Mouse (Mus musculus): ENCODE data around the gene Asb6. TPM values are rescaled to one million over a fixed set of nuclear protein-coding genes. Genes with fewer than 3 reads are reported as not detected.

Asb6 gene
- polyA plus RNA-seq, 1 experiment from 2014 or later, result 41.3 TPM

DNA sequence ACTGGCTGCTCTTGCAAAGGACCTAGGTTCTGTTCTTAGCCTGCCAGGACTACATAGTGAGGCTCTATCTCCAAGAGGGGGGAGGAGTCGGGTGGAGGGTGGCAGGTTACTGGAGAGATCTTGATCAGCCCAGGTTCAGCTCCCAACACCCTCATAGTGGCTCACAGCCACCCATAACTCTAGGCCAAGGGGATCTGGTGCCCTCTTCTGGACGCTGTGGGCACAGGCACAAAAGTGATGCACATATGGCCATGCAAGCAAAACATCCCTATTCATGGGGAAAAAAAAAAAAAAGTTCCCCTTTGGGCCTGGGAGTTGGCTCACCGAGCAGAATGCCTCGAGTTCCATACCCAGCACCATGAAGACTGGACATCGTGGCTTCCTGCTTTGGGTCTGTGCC is 818 bp downstream of the Asb6 start:
- H3K27ac ChIP-seq, result no peak overlapping the region
- no peak overlapping the region for H3K4me2 ChIP-seq (replicated peaks)
- no peaks in the 10 kb centered on the region for H3K27me3 ChIP-seq (replicated peaks)
- ATAC-seq (ENCODE audit: low FRiP score, low read depth), result no peak
- peaks cover 12% of the 10 kb centered on the region for H3K4me1 ChIP-seq
- H3K9ac ChIP-seq, result no peak overlapping the region
- 37% methylated on average over 5 of the region's 5 CpGs for WGBS
- peaks cover 21% of the 10 kb centered on the region for H3K36me3 ChIP-seq
- no peaks in the 10 kb centered on the region for H3K9me3 ChIP-seq
- H3K4me3 ChIP-seq, result no peak overlapping the region

DNA sequence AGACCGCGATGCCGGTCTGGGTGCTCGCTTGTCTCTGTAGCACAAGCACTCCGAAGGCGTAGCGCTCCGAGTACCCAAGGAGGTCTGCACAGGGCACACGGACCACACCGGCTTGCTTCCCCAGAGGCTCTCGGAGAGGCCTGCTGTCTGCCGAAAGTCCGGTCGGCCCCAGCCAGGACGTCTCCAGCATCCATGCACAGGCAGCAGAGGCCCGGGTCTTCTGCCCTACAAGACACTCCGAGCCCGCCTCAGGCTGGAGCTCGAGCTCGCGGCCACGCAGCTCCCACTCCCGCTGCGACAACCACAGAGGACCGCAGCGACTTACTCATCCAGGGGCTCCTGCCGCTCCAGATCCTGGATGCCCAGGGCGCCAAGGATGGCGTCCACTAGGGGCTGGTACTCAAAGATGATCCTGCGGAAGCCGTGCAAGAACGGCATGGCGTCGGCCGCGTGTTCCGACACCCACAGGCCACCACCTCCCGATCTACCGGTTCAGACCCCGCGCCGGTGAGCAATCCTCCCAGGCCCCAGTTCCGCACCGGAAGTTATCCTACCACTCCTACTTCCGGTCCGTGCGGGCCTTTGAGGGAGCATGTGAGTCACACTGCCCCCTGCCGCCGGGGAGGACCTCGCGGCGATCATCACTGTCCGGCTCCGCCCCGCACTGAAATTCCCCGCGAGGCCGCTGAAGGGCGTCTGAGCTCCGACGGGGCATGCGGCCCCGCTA is 2.2 kb downstream of the Asb6 start:
- H3K4me3 ChIP-seq, result peak overlapping the region; percentile 95
- peaks cover 35% of the 10 kb centered on the region for H3K36me3 ChIP-seq
- H3K27me3 ChIP-seq (replicated peaks), result no peaks in the 10 kb centered on the region
- peaks cover 22% of the 10 kb centered on the region for H3K4me1 ChIP-seq
- H3K4me2 ChIP-seq (replicated peaks), result peak overlapping the region; percentile 96
- no peak overlapping the region for H3K27ac ChIP-seq
- H3K9ac ChIP-seq, result peak overlapping the region; percentile 88
- ATAC-seq (ENCODE audit: low FRiP score, low read depth), result peak; percentile 86
- under 1% methylated on average over 63 of the region's 63 CpGs for WGBS
- H3K9me3 ChIP-seq, result no peaks in the 10 kb centered on the region

DNA sequence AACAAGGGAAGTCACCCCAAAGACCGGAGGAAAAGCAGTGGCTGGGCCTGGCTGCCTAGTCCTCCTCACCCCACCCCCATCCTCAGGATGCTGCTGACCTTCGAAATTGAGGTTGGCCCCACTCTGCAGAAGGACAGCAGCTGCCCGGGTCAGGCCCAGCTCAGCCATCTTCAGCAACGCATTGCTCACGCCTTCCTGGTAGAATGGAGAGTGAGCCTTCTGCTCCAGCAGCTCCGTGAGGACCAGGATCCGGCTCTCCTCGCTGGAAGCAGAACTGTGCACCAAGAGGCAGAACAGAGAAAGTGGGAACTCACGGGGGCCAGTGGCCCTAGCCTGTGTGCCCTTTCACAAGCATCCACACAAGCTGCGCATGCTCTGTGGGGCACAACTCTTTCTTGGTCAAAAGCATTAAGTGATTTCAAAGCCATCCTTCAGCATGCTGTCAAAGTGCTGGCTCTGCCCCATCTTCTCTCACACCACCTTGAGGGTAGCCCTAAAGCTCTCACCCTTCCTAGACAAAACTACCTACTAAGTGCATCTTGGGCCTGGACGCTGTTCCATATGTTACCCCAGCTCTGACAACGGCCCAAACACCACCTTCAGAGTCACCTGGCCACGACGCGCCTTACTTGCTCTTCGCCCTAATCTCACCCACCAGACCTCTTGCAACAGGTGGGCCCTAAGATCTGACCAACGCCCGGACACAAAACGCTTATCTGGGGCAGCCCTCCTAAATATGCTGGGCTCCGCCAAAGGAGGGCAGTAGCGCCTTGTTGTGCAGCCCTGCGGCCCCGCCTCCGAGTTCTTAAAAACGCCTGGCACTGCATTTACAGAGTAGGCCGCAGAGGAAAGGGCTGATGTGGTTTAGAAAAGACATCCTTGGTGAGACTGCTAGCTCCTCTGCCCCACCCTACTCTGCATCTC is 3.0 kb downstream of the Asb6 start:
- peak overlapping the region; percentile 96 for H3K4me2 ChIP-seq (replicated peaks)
- WGBS, result 33% methylated on average over 26 of the region's 26 CpGs
- no peaks in the 10 kb centered on the region for H3K9me3 ChIP-seq
- peaks cover 30% of the 10 kb centered on the region for H3K4me1 ChIP-seq
- peak overlapping the region; percentile 95 for H3K4me3 ChIP-seq
- H3K36me3 ChIP-seq, result peaks cover 43% of the 10 kb centered on the region
- H3K9ac ChIP-seq, result peak overlapping the region; percentile 88
- H3K27me3 ChIP-seq (replicated peaks), result no peaks in the 10 kb centered on the region
- ATAC-seq (ENCODE audit: low FRiP score, low read depth), result no peak
- H3K27ac ChIP-seq, result no peak overlapping the region

DNA sequence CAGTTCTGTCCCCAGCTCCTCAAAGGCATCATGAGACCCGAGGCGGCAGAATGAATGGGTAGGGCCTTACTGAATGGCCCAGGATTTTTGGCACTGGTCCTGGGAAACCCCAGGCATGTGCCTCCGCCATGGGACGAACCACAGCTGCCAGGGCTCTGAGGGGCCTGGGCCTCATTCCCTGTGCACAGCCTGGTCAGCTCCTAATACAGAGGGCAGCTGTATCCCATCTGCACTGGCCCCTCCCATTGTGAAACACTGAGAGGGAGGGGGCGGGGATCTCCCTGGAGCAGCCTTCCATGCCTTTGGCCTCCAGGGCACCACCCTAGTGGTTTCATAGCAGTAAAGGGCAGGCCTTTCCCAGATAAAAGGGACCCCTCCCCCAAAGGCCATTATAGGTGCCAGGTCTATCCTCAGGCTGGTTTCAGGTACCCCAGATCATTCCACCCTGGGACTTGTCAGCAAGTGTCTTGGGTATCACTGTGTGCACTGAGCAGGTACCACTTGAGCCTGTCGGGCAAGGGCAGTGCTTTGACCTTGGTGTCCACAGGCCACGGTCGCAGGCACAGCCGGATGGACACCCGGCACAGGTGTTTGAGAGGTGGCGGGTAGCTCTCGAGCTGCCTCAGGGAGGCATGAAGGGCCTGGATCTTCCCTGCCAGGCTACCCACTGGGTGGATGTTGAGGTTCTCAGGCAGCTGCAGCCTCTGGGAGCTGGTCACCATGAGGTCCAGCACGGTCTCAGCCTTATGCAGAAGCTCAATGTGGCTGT is 6.6 kb downstream of the Asb6 start:
- Histone ChIP-seq H3K27me3 (replicated peaks) (no peaks in the 10 kb centered on the region), H3K9ac (no peak overlapping the region), H3K4me2 (replicated peaks) (no peak overlapping the region), H3K36me3 (peaks cover 78% of the 10 kb centered on the region), H3K4me3 (no peak overlapping the region), H3K27ac (no peak overlapping the region), H3K9me3 (no peaks in the 10 kb centered on the region), H3K4me1 (peaks cover 30% of the 10 kb centered on the region)
- WGBS, result 78% methylated on average over 13 of the region's 13 CpGs
- ATAC-seq (ENCODE audit: low FRiP score, low read depth), result peak; percentile 39

DNA sequence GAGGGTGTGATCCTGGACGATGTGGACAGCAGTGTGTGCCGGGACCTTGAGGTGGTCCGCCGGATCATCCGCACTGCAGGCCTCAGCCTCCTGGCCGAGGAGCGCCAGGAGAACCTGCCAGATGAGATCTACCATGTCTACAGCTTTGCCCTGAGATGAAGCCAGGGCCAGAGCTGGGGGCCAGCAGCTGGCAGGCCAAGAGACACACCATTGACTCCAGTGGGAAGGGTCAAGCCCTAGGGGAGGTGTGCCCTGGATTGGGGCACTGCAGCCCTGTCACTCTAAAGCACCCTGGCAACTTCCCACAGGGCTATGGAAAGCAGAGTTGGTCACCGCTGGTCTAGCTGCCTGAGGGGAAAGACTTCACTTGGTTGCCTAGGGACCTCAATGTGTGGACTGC is 7.7 kb downstream of the Asb6 start:
- Histone ChIP-seq H3K4me1 (peaks cover 28% of the 10 kb centered on the region), H3K27me3 (replicated peaks) (no peaks in the 10 kb centered on the region), H3K36me3 (peaks cover 87% of the 10 kb centered on the region), H3K4me2 (replicated peaks) (no peak overlapping the region), H3K9ac (no peak overlapping the region), H3K9me3 (no peaks in the 10 kb centered on the region), H3K27ac (no peak overlapping the region), H3K4me3 (no peak overlapping the region)
- ATAC-seq (ENCODE audit: low FRiP score, low read depth), result no peak
- 94% methylated on average over 8 of the region's 8 CpGs for WGBS

DNA sequence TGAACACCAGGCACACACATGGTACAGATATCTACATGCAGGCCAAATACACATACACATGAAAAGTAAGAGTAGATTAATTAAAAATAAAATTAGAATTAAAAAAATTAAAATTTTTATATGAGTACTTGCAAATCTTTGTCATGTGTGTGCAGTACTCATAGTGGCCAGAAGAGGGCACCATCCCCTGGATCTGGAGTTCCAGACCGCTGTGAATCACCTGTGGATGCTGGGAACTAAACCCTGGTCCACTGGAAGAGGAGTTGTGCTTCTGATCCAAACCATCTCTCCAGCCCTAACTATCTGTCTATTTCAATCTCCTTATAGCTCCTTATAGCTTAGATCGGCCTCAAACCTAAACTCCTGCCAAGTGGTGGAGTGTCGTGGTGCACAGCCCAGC is 9.1 kb downstream of the Asb6 start:
- 99% methylated on average over 3 of the region's 3 CpGs for WGBS
- H3K9me3 ChIP-seq, result no peaks in the 10 kb centered on the region
- no peak overlapping the region for H3K4me2 ChIP-seq (replicated peaks)
- no peak for ATAC-seq (ENCODE audit: low FRiP score, low read depth)
- peaks cover 18% of the 10 kb centered on the region for H3K4me1 ChIP-seq
- H3K27ac ChIP-seq, result no peak overlapping the region
- no peak overlapping the region for H3K4me3 ChIP-seq
- peaks cover 90% of the 10 kb centered on the region for H3K36me3 ChIP-seq
- no peaks in the 10 kb centered on the region for H3K27me3 ChIP-seq (replicated peaks)
- H3K9ac ChIP-seq, result no peak overlapping the region

DNA sequence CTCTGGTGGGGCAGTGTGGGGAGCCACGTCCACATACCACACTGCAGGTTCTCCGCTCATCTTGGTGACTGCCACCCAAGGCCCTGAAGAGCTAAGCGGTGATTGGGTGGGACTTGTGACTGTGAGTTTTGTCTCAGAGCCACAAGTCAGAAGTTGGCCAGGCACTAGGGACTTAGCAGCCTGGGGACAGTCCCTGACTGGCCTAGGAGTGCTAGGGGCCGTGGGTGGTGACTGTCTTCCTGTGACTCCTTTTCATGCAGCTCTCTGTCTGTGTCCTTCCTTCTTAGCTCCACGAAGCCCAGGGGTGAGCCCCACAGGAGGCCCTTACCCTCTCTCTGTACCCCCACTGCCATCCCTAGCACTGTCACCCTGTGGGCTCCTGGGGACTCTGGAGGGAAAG is 10.3 kb downstream of the Asb6 start:
- Histone ChIP-seq H3K4me2 (replicated peaks) (no peak overlapping the region), H3K4me3 (no peak overlapping the region), H3K9ac (no peak overlapping the region), H3K27ac (no peak overlapping the region), H3K9me3 (no peaks in the 10 kb centered on the region), H3K4me1 (peaks cover 18% of the 10 kb centered on the region), H3K27me3 (replicated peaks) (no peaks in the 10 kb centered on the region), H3K36me3 (peaks cover 92% of the 10 kb centered on the region)
- no peak for ATAC-seq (ENCODE audit: low FRiP score, low read depth)
- WGBS, result 96% methylated on average over 5 of the region's 5 CpGs

DNA sequence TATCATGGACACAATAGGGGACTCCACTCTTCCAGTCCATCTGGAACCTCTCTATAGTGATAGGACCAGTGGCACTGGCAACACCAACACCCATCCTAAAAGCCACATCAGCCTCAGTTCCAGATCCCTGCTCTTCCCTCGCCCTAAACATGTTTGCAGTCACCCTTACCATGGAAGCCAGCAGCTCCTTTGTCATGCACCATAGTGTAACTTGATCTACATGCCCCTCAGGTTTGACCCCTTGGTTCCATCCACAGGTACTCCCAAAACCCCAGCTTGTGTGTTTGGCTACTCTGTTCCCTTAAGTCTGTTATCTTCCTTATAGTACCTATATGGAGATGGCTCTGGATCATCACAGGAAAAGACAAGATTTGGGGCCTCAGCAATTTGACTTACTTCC is 13.8 kb downstream of the Asb6 start:
- H3K9me3 ChIP-seq, result no peaks in the 10 kb centered on the region
- WGBS, result 100% methylated on average over 1 of the region's 1 CpGs
- no peak for ATAC-seq (ENCODE audit: low FRiP score, low read depth)
- no peak overlapping the region for H3K4me3 ChIP-seq
- peaks cover 86% of the 10 kb centered on the region for H3K36me3 ChIP-seq
- no peak overlapping the region for H3K27ac ChIP-seq
- no peak overlapping the region for H3K9ac ChIP-seq
- no peak overlapping the region for H3K4me2 ChIP-seq (replicated peaks)
- H3K4me1 ChIP-seq, result no peaks in the 10 kb centered on the region
- no peaks in the 10 kb centered on the region for H3K27me3 ChIP-seq (replicated peaks)

DNA sequence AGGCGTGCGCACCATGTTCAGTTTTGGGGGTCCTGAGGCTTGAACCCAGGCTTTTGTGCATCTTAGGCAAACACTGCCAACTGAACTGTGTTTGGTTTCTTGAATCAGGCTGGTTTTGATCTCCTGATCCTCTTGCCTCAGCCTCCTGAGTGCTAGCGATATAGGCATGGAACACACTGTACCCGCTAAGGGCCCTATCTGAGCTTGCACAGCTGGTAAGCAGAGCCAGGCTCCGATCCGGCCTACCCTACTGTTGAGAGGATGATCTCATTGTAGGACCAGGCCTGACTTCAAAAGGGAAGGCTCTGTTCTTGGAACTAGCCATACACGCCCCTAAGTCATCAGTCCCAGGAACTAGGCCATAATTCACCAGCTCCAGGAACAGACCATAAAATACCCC is 19.6 kb downstream of the Asb6 start:
- H3K4me2 ChIP-seq (replicated peaks), result peak overlapping the region; percentile 36
- H3K9me3 ChIP-seq, result no peaks in the 10 kb centered on the region
- no peaks in the 10 kb centered on the region for H3K27me3 ChIP-seq (replicated peaks)
- WGBS, result 74% methylated on average over 7 of the region's 7 CpGs
- H3K4me1 ChIP-seq, result peaks cover 26% of the 10 kb centered on the region
- no peak overlapping the region for H3K27ac ChIP-seq
- no peak for ATAC-seq (ENCODE audit: low FRiP score, low read depth)
- H3K4me3 ChIP-seq, result no peak overlapping the region
- peaks cover 36% of the 10 kb centered on the region for H3K36me3 ChIP-seq
- H3K9ac ChIP-seq, result no peak overlapping the region

DNA sequence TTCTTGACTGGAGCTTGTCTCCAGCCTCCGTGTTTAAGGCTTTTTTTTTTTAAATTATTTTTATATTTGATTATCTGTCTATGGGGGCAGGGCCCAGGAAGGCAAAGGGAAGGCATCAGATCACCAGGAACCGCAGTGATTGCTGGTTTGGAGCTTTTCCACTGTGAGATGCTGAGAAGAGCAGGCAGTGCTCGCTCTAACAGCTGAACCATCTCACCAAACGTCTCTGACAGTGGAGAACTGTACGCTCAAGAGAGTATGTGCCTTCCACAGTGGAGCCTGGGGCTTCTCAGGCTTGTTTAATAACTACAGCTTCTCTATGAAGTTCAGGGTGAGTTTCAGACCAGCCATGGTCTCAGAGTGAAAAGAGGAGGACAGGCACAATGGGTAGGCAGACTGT is 20.6 kb downstream of the Asb6 start:
- 86% methylated on average over 5 of the region's 5 CpGs for WGBS
- no peak overlapping the region for H3K9ac ChIP-seq

DNA sequence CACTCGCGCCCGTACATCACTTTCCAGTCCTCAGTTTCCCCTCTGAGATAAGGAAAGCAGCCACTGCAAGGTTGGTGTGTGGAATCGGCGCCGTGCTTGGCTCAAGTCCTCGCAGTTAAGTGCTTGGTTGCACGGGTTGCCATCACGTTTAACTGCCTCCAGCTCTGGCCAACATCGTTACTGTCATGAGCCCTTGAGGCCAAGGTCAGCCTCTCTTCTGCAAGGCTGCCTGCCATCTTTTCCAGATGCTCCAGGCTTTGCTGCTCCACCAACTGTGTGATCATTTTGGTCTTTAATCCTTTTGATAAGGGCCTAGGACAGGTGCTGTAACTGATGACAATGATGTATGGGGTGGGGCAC is 21.9 kb downstream of the Asb6 start:
- Histone ChIP-seq H3K4me1 (peaks cover 26% of the 10 kb centered on the region), H3K9me3 (no peaks in the 10 kb centered on the region), H3K4me3 (peak overlapping the region; percentile 80), H3K4me2 (replicated peaks) (peak overlapping the region; percentile 86), H3K27me3 (replicated peaks) (no peaks in the 10 kb centered on the region; the same call in 1 of the 2 replicates), H3K9ac (peak overlapping the region; percentile 92), H3K36me3 (peaks cover 13% of the 10 kb centered on the region), H3K27ac (no peak overlapping the region)
- ATAC-seq (ENCODE audit: low FRiP score, low read depth), result no peak
- WGBS, result 7% methylated on average over 10 of the region's 10 CpGs

More for the DNA sequence above, 20.6 kb downstream of the Asb6 start:
- peak overlapping the region; percentile 86 for H3K4me2 ChIP-seq (replicated peaks)
- ATAC-seq (ENCODE audit: low FRiP score, low read depth), result no peak
- no peaks in the 10 kb centered on the region for H3K27me3 ChIP-seq (replicated peaks)
- H3K4me3 ChIP-seq, result no peak overlapping the region
- H3K36me3 ChIP-seq, result peaks cover 25% of the 10 kb centered on the region
- no peak overlapping the region for H3K27ac ChIP-seq
- peaks cover 26% of the 10 kb centered on the region for H3K4me1 ChIP-seq
- H3K9me3 ChIP-seq, result no peaks in the 10 kb centered on the region
